Mouse (Mus musculus) hindbrain, embryonic 14.5 days (tissue): ENCODE results near the gene Cer1. TPM values are rescaled to one million over a fixed set of nuclear protein-coding genes. Genes with fewer than 3 reads are reported as not detected.

ENCODE experiments used
- ATAC-seq: fragments of 200-750 bp; cut with Nextera tagmentation; 2 replicates; pipeline ENCODE4 v1.8.0; 2017; ENCODE audit warnings: moderate number of reproducible peaks, mild to moderate bottlenecking, moderate TSS enrichment, moderate library complexity; ENCODE audit not compliant: low FRiP score
- DNase-seq: peaks from one replicate; pipeline ENCODE4 v3.0.0-alpha.2; 2015; ENCODE audit warnings: low spot score
- H3K27ac ChIP-seq: fragments of 300-500 bp; sonication (generic); 2 replicates; pipeline ENCODE4 v1.5.1; 2014; ENCODE audit warnings: mild to moderate bottlenecking, moderate library complexity
- H3K27me3 ChIP-seq: fragments of 300-500 bp; sonication (generic); 2 replicates; pipeline ENCODE4 v1.6.1; 2014; ENCODE audit warnings: mild to moderate bottlenecking, low read length, mixed read lengths; ENCODE audit not compliant: control insufficient read depth, insufficient read depth
- H3K36me3 ChIP-seq: fragments of 300-500 bp; sonication (generic); replicated peaks from 2 replicates; pipeline ENCODE4 v1.6.1; 2014; ENCODE audit not compliant: control insufficient read depth, insufficient read depth
- H3K4me1 ChIP-seq: fragments of 300-500 bp; sonication (generic); replicated peaks from 2 replicates; pipeline ENCODE4 v1.6.1; 2014; ENCODE audit warnings: antibody characterized with exemption, low read length, mixed read lengths; ENCODE audit not compliant: control insufficient read depth, insufficient read depth
- H3K4me2 ChIP-seq: fragments of 300-500 bp; sonication (generic); replicated peaks from 2 replicates; pipeline ENCODE4 v1.6.1; 2014; ENCODE audit warnings: mild to moderate bottlenecking, moderate library complexity
- H3K4me3 ChIP-seq: fragments of 300-500 bp; sonication (generic); replicated peaks from 2 replicates; pipeline ENCODE4 v1.5.1; 2014; ENCODE audit warnings: mild to moderate bottlenecking, low read length
- H3K9ac ChIP-seq: fragments of 300-500 bp; sonication (generic); 2 replicates; pipeline ENCODE4 v1.6.1; 2014
- H3K9me3 ChIP-seq: fragments of 300-500 bp; sonication (generic); 2 replicates; pipeline ENCODE4 v1.6.1; 2016; ENCODE audit warnings: low read length; ENCODE audit not compliant: control insufficient read depth
- WGBS: fragments of 180-500 bp; shearing (Covaris S2); extraction: QIAGEN DNeasy Blood & Tissue Kit; methylation state at CpG from one replicate; pipeline ENCODE4 v1.1.7; 2014; 5-methylcytosine and 5-hydroxymethylcytosine counted together
- polyA plus RNA-seq: library from polyadenylated mRNA; unstranded; fragments of >200 nt; fragmentation: Nextera tagmentation; extraction: Ambion mirVana; gene quantifications from 2 replicates; pipeline ENCODE4 v1.2.1, GENCODE M21; 2014

The Cer1 gene
- polyA plus RNA-seq, 1 experiment from 2014 or later, result not detected

DNA sequence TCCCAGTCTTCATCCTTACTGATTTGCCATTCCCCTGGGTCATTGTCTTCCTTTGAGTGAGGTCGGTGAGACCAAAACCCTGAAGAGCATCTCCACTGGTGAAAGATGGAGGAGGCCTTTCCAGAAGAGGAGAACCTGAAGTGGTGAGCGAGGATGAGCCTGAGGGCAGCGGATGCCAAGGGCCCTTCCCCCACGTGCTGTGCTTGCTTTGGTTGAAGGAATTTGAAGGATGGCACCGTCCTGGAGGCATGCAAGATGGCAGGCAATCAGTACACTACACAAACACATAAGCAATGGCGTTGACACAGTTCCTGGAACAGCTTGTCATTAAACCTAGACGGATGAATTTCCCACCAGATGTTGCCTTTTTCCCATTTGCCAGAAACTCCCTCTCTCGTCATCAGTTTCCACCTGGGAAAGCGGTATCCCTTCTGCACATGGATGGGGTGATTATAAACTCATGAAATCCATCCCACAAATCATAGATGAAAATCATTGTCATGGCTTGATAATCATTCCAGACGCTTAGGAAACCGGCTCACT lies 29.7 kb upstream of the Cer1 start:
- ATAC-seq (no peak; the same call in 1 of the 2 replicates), DNase-seq (no peak)
- Histone ChIP-seq H3K27ac (peak overlapping the region; percentile 14), H3K27me3 (no peaks in the 10 kb centered on the region), H3K4me1 (peaks cover 25% of the 10 kb centered on the region), H3K9me3 (no peaks in the 10 kb centered on the region), H3K4me3 (no peak overlapping the region), H3K36me3 (no peaks in the 10 kb centered on the region), H3K4me2 (no peak overlapping the region), H3K9ac (no peak overlapping the region)
- WGBS, result 64% methylated on average over 11 of the region's 11 CpGs

DNA sequence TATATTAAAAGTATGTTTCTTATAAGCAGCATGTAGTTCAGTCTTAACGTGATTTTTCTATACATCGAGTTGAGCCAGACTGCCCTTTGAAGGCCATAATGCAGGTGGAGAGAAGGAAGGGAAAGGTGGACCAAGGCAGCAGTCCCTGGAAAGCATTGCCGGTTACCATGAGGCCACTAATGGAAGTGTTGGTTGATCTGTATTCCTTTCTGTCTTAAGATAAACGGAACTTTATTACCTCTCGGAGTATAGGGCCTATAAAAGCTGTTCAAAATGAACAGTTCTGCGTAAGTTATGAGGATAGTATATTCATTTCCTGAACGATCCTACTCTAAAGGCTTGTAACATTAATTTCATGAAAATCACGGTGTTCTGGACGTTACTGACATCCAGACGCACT lies 10.3 kb upstream of the Cer1 start:
- Histone ChIP-seq H3K9me3 (no peaks in the 10 kb centered on the region), H3K36me3 (no peaks in the 10 kb centered on the region), H3K9ac (no peak overlapping the region), H3K27ac (no peak overlapping the region), H3K4me3 (no peak overlapping the region), H3K4me2 (no peak overlapping the region), H3K4me1 (no peaks in the 10 kb centered on the region), H3K27me3 (no peaks in the 10 kb centered on the region)
- DNase-seq (no peak), ATAC-seq (no peak)
- whole genome bisulfite sequencing, result 87% methylated on average over 10 of the region's 10 CpGs

DNA sequence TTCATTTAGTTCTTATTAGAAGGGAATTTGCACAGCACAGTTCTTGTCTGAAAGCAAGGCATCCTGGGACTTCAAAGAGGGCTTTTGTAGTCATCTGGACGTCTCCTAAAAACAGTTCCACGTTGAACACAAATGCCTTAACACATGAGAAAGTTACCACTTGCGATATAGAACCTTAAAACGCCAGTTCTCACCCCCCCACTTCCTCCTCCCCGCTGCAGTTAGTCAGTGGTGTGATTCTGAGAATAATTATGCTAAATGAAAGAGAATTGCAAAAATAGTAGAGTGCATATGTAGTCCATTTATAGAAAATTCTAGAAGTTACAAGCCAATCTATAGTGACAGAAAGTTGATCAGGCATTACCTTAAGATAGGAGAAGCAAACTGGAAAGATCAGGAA lies 7.3 kb upstream of the Cer1 start:
- no peak for DNase-seq
- no peaks in the 10 kb centered on the region for H3K4me1 ChIP-seq
- 88% methylated on average over 5 of the region's 5 CpGs for WGBS
- no peak for ATAC-seq
- no peaks in the 10 kb centered on the region for H3K9me3 ChIP-seq
- no peak overlapping the region for H3K4me2 ChIP-seq
- no peaks in the 10 kb centered on the region for H3K27me3 ChIP-seq
- H3K27ac ChIP-seq, result no peak overlapping the region
- no peak overlapping the region for H3K4me3 ChIP-seq
- H3K9ac ChIP-seq, result no peak overlapping the region
- no peaks in the 10 kb centered on the region for H3K36me3 ChIP-seq

DNA sequence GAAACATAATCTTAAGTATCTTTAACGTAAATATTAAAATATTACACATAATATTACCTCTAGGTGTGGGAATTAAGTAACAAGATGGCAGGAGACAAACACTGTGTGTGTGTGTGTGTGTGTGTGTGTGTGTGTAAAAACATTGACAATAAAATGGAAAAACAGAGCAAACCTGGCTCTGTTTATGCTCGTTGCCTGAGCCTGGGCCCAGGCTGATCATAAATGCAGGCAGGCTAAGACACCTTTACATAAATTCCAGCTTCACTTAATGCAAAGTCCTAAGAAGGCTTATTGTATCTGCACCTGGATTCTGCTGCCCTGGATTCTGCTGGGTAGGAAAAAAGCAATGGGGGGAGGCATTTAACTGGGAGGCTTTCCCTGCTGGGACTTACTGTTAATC lies 6.6 kb upstream of the Cer1 start:
- Histone ChIP-seq H3K9ac (no peak overlapping the region), H3K27ac (no peak overlapping the region), H3K4me1 (no peaks in the 10 kb centered on the region), H3K4me3 (no peak overlapping the region), H3K9me3 (no peaks in the 10 kb centered on the region), H3K36me3 (no peaks in the 10 kb centered on the region), H3K27me3 (no peaks in the 10 kb centered on the region), H3K4me2 (no peak overlapping the region)
- 87% methylated on average over 2 of the region's 2 CpGs for WGBS
- DNase-seq, result no peak
- ATAC-seq, result no peak

DNA sequence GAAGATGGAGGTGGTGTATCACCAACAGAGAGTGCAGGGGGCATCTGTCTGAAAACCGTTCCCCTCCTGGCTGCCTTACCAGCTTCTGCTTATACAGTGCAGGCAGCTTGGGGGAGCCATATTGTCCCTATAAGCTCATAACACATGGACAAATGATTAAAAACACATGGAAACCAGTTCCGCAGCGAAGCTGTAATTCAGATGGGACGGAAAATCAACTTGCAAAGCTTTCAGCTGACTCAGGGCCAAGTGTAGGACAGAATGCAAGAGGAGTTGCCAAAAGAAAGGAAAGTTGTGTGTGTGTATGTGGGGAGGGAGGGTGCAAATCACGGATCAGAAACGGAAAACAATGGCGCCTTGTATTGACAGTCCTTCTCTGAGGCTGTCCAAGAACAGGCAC lies 6.1 kb upstream of the Cer1 start:
- DNase-seq, result no peak
- H3K9ac ChIP-seq, result no peak overlapping the region
- no peak for ATAC-seq
- H3K4me3 ChIP-seq, result no peak overlapping the region
- no peak overlapping the region for H3K27ac ChIP-seq
- H3K4me2 ChIP-seq, result no peak overlapping the region
- H3K4me1 ChIP-seq, result no peaks in the 10 kb centered on the region
- no peaks in the 10 kb centered on the region for H3K9me3 ChIP-seq
- H3K27me3 ChIP-seq, result no peaks in the 10 kb centered on the region
- H3K36me3 ChIP-seq, result no peaks in the 10 kb centered on the region
- 64% methylated on average over 7 of the region's 7 CpGs for WGBS

DNA sequence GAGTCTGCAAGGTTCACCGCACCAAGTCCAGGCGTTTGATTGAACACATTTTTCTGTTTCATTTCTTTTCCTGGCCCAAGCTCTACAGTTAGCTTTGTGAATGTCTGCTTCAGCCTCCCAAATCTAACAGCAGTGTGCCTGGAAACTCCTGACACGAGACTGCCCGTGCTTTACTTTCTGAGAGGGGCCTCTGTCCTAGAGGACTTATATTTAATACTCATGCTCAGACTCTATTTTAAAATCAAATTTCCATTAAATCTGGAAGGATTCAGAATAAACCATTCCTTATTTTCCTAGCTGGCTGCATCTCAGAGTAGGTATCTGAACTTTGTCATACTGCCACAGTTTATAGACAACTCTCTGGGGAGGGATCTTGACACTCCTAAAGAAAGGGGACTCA lies 5.6 kb upstream of the Cer1 start:
- H3K4me3 ChIP-seq, result no peak overlapping the region
- H3K4me1 ChIP-seq, result no peaks in the 10 kb centered on the region
- 86% methylated on average over 4 of the region's 4 CpGs for WGBS
- DNase-seq, result no peak
- ATAC-seq, result no peak
- no peak overlapping the region for H3K27ac ChIP-seq
- H3K4me2 ChIP-seq, result no peak overlapping the region
- H3K9me3 ChIP-seq, result no peaks in the 10 kb centered on the region
- no peak overlapping the region for H3K9ac ChIP-seq
- no peaks in the 10 kb centered on the region for H3K36me3 ChIP-seq
- H3K27me3 ChIP-seq, result no peaks in the 10 kb centered on the region

DNA sequence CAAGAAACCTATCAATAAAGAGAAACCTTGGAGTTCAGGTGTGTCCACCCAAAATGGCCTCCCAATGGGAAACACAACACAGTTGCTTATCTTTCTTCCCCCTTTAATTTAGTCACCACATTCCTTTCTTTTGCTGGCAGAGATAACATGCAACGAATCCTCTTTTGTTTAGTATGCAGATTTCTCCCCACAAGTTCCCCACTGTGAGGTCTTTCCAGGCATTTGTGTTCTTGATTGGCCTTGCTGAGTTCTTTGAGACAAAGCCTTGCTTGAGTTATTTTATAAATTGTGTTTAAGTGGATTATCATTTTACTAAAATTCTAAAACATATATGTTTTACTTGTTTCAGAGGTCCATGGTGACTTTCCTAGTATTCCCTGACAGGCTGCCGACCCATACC lies 1.2 kb upstream of the Cer1 start:
- Histone ChIP-seq H3K27ac (no peak overlapping the region), H3K4me1 (no peaks in the 10 kb centered on the region), H3K27me3 (no peaks in the 10 kb centered on the region), H3K4me2 (no peak overlapping the region), H3K4me3 (no peak overlapping the region), H3K9me3 (no peaks in the 10 kb centered on the region), H3K36me3 (no peaks in the 10 kb centered on the region), H3K9ac (no peak overlapping the region)
- no peak for DNase-seq
- no peak for ATAC-seq
- 46% methylated on average over 2 of the region's 2 CpGs for WGBS

DNA sequence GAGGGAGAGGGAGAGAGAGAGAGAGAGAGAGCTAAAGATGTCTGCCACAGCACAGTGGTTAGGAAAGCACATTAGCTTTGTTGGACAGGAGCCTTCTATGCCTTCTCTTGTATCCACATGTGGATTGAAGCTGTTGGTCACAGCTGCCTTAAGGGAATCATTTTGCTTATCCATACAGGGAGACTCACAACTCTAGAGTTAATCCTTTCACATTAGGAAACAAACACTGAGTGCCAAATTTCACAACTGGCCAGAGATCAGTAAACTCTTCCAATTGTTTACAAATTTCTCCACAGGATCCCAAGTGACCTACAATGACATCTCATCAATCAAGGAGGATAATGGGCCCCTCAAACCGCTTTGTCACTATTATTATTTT lies 576 bp upstream of the Cer1 start:
- Histone ChIP-seq H3K9ac (no peak overlapping the region), H3K27ac (no peak overlapping the region), H3K9me3 (no peaks in the 10 kb centered on the region), H3K27me3 (no peaks in the 10 kb centered on the region), H3K4me2 (no peak overlapping the region), H3K36me3 (no peaks in the 10 kb centered on the region), H3K4me3 (no peak overlapping the region), H3K4me1 (no peaks in the 10 kb centered on the region)
- no peak for DNase-seq
- WGBS, result 27% methylated on average over 1 of the region's 1 CpGs
- ATAC-seq, result no peak

DNA sequence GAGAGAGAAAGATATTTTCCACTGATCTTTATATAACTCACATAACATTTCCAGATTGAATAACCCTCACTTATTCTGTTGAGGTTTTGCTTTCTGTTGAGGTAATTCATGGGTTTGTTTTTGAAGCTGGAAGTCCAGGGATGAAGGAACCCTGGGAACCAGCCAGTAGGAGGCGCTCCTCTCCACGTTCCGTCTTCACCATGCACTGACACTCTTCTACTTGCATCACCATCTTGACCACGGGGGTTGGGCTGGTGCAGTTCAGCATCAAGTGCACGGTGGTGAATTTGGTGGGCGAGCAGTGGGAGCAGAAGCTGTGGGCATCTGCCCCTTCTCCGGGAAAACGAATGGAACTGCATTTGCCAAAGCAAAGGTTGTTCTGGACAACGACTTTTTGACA lies 2.4 kb downstream of the Cer1 start:
- H3K27ac ChIP-seq, result no peak overlapping the region
- H3K4me2 ChIP-seq, result no peak overlapping the region
- DNase-seq (no peak), ATAC-seq (no peak)
- no peaks in the 10 kb centered on the region for H3K4me1 ChIP-seq
- H3K36me3 ChIP-seq, result no peaks in the 10 kb centered on the region
- H3K4me3 ChIP-seq, result no peak overlapping the region
- no peaks in the 10 kb centered on the region for H3K27me3 ChIP-seq
- 88% methylated on average over 9 of the region's 9 CpGs for WGBS
- H3K9ac ChIP-seq, result no peak overlapping the region
- no peaks in the 10 kb centered on the region for H3K9me3 ChIP-seq

DNA sequence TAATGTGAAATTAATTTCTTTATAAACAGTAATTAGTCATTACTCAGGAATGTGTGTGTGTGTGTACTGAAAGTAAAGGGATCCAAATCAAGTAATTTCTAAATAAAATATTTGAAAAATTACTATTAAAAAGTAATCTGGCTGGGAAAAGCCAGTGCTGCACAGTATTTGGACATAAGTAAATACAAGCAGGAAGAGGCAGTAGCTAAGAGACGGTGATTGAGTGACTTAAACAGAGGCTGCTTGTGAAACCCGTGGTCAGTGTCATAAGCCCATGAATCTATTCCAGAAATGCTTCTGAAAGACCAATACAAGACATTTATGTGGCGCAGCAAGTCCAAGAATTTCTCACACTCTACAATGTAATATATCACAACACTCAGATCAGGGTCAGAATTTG lies 3.6 kb downstream of the Cer1 start:
- no peak overlapping the region for H3K27ac ChIP-seq
- H3K4me1 ChIP-seq, result no peaks in the 10 kb centered on the region
- WGBS, result 87% methylated on average over 3 of the region's 3 CpGs
- DNase-seq (no peak), ATAC-seq (no peak)
- no peak overlapping the region for H3K4me2 ChIP-seq
- no peaks in the 10 kb centered on the region for H3K36me3 ChIP-seq
- H3K4me3 ChIP-seq, result no peak overlapping the region
- no peaks in the 10 kb centered on the region for H3K9me3 ChIP-seq
- no peak overlapping the region for H3K9ac ChIP-seq
- no peaks in the 10 kb centered on the region for H3K27me3 ChIP-seq
